Mouse (Mus musculus) left cerebral cortex, adult 18-20 months (tissue): ENCODE results near the gene Pus10. TPM values are rescaled to one million over a fixed set of nuclear protein-coding genes. Genes with fewer than 3 reads are reported as not detected.

Experiments
- DNase-seq, 2 experiments: peaks; one replicate each; pipeline ENCODE4 v3.0.0; 2021 to 2022; ENCODE audit warnings: low spot score in 2 of 2, mixed read lengths in 1 of 2
- long read RNA-seq, 2 experiments: library from polyadenylated mRNA; stranded (forward); transcript quantifications; one replicate each; pipeline ENCODE4 v2.0.0; 2021
- total RNA-seq, 2 experiments: library from RNA; stranded (reverse); gene quantifications; 2 replicates each; pipeline ENCODE4 v1.2.3; 2021

The Pus10 gene
- total RNA-seq, result 10 to 100 TPM; 15.0 to 15.3 TPM
- long read RNA-seq, experiment 1, partial matches to known transcripts, result 0 of 5 reads
- long read RNA-seq, experiment 1, other reads (novel, unspliced or antisense), result 3 of 5 reads
- long read RNA-seq, experiment 2, partial matches to known transcripts, result 3 of 13 reads
- long read RNA-seq, experiment 2, other reads (novel, unspliced or antisense), result 6 of 13 reads

GRCm38 (mm10) chr11:23665311-23665786 lies at the start of gene Pus10:
TSS of gene Pus10 (plus strand) at chr11:23665674.
- DNase-seq, result peak in 1 of 2 experiments; percentile 11

DNA sequence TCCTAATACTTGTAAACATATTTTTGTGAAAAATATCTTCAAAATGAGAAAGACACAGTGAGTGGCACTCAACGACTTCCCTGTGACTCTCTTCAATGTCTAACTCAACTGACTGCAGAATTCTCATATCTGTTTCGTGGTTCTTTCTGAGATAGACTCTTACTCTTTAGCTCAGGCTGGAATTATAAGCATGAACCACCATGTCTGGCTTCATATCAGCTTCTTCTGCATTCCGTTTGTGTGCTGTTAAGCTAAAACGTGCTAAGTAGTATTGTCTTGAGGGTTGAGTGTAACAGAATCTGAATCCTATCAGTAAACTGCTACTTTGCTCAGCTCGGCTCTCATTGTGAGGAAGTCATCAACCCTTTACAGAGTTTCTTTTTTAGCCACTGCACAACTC lies 46.5 kb upstream of the Pus10 start:
- no peak for DNase-seq

- no peak for DNase-seq
These were observed 34.8 kb upstream of the Pus10 start for GRCm38 (mm10) chr11:23630664-23631063.

GRCm38 (mm10) chr11:23632945-23633878 lies 32.3 kb upstream of the Pus10 start, which contains the start of gene 0610010F05Rik:
TSS of gene 0610010F05Rik (minus strand) at chr11:23633639.
- peak; percentile 74 to 87 for DNase-seq

GRCm38 (mm10) chr11:23633879-23634215 lies 31.6 kb upstream of the Pus10 start:
- no peak for DNase-seq

- DNase-seq, result no peak
These were observed 30.9 kb upstream of the Pus10 start for GRCm38 (mm10) chr11:23634573-23634972.

GRCm38 (mm10) chr11:23647431-23647830 lies 18.0 kb upstream of the Pus10 start:
- DNase-seq, result no peak

- DNase-seq, result no peak
These were observed 17.6 kb upstream of the Pus10 start for GRCm38 (mm10) chr11:23647835-23648234.

DNA sequence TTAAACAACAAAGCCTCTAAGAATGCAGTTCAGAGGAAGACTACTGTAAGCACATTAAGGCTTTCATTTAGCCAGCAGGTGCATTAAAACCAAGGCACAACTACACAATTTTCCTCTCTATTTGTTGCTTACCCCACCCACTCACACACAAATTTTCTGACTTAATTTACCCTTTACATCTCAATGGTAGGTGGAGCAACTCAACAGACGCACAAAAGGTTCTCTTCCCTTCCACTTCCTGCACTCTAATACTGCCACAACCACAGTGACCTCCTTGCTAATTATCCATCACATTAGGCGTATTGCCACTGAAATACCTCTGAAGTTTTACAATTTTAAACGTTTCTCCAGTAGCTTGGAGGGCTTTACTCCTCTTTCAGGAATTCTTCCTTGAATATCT lies 11.8 kb upstream of the Pus10 start:
- no peak for DNase-seq

- no peak for DNase-seq
These were observed 7.7 kb upstream of the Pus10 start for GRCm38 (mm10) chr11:23657791-23658190.

- no peak for DNase-seq
These were observed 1.2 kb upstream of the Pus10 start for GRCm38 (mm10) chr11:23664232-23664631.

DNA sequence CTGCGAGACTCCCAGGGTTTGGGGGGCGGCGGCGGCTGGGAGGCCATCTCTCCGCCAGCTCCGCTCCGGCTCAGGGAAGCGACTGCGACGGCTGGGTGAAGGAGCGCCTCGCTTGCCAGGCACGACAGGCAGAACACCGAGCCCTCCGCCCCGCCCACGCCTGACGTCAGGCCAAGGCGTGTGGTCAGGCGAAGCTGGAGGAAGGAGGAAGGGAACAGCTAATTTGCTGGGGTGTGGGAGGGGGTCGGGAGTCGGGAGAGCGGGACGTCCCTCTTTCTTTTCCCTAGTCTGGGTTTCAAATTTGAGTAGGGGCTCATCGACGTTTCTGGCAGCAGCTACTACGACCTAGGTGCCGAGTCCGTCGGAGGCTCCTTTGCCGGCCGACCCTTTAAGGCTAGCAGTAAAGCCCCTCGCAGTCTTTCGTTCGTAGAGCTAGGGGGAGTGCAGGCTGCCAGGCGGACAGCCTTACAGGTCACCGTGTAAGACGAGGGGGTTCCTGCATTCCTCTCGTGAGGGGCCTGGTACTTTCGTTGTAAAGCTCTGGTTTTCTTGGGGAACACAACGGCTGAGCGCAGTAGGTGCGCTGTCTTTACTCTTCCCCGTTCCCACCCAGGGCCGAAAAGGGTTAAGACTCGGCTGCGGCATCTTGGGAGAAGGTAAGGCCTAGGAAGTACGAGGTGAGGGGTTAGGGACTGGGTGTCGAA lies 476 bp downstream of the Pus10 start, which contains the start of gene Pex13:
Gene Pex13 (minus strand): TSS at position 162 of the 704 bp plus-strand sequence.
- DNase-seq, result peak; percentile 81 to 91

GRCm38 (mm10) chr11:23666526-23666925 lies 1.1 kb downstream of the Pus10 start:
- DNase-seq, result no peak

GRCm38 (mm10) chr11:23667128-23667527 lies 1.7 kb downstream of the Pus10 start:
- DNase-seq, result no peak

GRCm38 (mm10) chr11:23672256-23672749 lies 6.8 kb downstream of the Pus10 start:
- no peak for DNase-seq

GRCm38 (mm10) chr11:23676100-23676499 lies 10.6 kb downstream of the Pus10 start:
- DNase-seq, result no peak

DNA sequence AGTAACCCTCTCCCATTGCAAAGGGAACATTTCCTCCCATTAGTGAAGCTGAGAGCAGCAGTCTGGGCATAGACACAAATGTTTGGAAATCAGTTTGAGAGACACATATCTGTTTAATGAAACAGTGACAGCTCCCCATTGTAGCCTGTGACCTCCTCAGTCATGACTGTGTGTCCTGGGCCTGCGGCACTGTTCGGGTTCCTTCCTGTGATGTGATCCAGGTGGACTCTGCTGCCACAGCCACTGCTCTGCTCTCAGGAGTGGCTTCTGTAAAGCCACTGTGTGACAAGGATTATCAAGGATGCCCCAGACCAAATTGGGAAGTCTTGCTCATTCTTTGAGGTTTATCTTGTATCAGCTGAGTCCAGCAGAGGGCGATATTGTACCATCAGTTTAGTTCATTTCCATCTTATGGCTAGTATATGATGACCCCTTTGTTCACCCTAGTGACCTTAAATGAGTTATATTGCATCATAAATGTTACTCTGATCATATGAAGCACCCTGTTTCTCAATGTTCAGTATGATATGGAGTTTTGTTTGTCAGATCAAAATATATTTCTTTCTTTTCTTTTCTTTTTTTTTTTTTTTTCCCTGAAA lies 13.7 kb downstream of the Pus10 start:
- peak; percentile 63 to 73 for DNase-seq

DNA sequence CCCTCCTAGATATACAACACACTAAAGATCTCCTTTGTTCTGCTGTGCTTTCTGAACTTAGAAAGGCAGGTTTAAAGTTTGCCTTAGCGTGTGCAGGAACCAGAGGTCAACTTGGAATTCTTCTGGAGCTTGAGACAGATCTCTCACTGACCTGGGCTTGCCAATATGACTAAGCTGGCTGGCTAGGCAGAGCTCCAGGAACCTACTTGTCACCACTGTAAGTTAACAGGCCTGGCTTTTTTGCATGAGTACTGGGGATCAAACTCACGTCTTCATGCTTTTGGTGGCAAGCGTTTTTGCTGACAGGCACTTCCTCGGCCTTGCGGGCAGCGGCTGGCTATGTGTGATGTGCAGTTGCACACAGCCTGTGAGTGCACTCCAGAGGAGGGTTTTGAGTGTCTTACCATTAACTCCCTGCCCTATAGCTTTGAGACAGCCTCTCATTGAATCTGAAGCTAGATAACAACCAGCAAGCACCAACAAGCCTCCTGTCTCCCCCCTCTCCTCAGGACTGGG lies 15.0 kb downstream of the Pus10 start:
- no peak for DNase-seq

DNA sequence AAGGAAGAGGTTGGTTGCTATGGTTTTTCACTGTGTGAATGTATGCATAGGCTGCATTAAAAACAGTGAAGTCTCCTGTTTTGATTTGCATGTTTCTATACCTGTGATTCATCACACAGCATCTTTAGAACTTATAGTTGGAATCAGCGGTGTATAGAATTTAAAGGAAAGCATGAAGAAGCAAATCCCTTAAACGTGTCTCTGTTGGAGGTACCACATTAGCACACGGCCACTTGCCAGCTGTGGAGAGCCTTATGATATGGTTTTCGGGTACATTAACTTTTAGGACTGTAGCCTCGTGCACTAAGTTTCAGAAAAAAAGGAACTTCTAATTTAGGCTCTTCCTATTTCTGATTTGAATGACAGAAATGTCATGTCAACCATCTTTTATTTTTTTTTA lies 17.1 kb downstream of the Pus10 start:
- no peak for DNase-seq

DNA sequence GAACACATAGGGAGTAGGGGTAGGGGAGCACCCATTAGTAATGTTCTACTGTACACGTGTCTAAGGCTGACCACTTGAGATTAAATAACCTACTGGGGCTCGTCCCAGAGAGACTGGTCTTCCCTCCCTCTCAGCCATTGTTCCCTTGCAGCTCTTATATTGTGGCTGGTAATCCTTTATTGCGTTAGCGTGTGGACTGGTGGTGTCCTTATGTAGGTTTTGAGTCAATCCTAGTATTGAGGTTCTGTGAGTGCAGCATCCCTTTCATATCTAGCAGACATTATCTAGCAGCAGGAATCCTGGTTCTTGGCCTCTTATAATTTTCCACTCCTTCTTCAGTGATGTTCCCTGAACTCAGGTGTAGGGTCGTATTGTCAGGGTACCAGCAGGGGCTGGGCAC lies 21.2 kb downstream of the Pus10 start:
- DNase-seq, result no peak

DNA sequence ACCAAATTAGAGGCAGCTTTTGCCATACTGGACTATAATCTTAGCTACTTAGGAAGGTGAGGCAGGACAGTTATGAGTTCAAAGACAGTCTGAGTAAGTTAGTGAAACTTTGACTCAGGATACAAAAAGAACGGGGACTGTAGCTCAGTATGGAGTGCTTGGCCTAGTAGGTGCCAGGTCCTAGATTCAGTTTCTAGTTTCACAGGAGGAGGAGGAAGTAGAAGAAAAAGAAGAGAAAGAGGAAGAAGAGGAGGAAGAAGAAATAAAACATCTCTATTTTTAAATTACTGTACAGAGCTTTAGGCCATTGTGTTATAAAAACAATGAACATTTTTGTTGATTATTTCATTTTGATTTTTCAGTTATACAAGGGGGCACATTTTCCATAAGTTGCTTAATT lies 22.6 kb downstream of the Pus10 start:
- no peak for DNase-seq
